ENCODE assay signal across 12 mouse cellular contexts in genomic region chr19:16593256-16593974, GRCm38 (mm10).
A peak's percentile ranks its signal among the peaks of the same experiment; 100 is the strongest.
DNase-seq lines count a peak whose midpoint lies in the region; ATAC-seq and TF ChIP-seq lines count a peak whose summit lies in the region.
"Had no signal": no experiment of that assay in that cellular context is flagged by ENCODE, and none has a peak within 500 bp of the region (broad histone marks: within the 10 kb centered on the region; RNA-seq: fewer than 3 reads in every experiment).

No protein-coding gene starts in this region.

- peak; percentile 23 for DNase-seq in hindbrain, postnatal 0 days (ENCODE audit: low spot score)
- DNase-seq in hindbrain, embryonic 11.5 days (ENCODE audit: low spot score), result no peak
- DNase-seq in midbrain, embryonic 10.5 days (ENCODE audit: low spot score), result peak; percentile 9
- peak; percentile 42 to 43 for DNase-seq in adrenal gland, adult 18-20 months (ENCODE audit: low spot score in 2 of 2)
- DNase-seq in stomach, postnatal 0 days (ENCODE audit: low spot score), result no peak
- no peak for DNase-seq in heart, adult 9 months (ENCODE audit: low spot score in 2 of 2)
- DNase-seq: kidney, postnatal 36 days had no signal

- H3K27ac ChIP-seq in hindbrain, postnatal 0 days, result no peak overlapping the region
- no peak overlapping the region for H3K27ac ChIP-seq in hindbrain, embryonic 11.5 days (ENCODE audit: low read depth, low read length)
- no peak overlapping the region for H3K27ac ChIP-seq in midbrain, embryonic 10.5 days (replicated peaks)
- H3K27ac ChIP-seq in midbrain, embryonic 13.5 days, result no peak overlapping the region
- no peak overlapping the region for H3K27ac ChIP-seq in stomach, postnatal 0 days (replicated peaks)
- H3K27ac ChIP-seq: embryonic facial prominence, embryonic 13.5 days; hindbrain, embryonic 10.5 days; limb, embryonic 13.5 days; lung, embryonic 15.5 days had no signal

- H3K4me3 ChIP-seq in hindbrain, postnatal 0 days (ENCODE audit: low read length), result no peak overlapping the region
- no peak overlapping the region for H3K4me3 ChIP-seq in hindbrain, embryonic 11.5 days (ENCODE audit: low read depth, low read length)
- no peak overlapping the region for H3K4me3 ChIP-seq in midbrain, embryonic 10.5 days
- no peak overlapping the region for H3K4me3 ChIP-seq in midbrain, embryonic 13.5 days (replicated peaks)
- no peak overlapping the region for H3K4me3 ChIP-seq in stomach, postnatal 0 days (ENCODE audit: low read depth, low read length)
- H3K4me3 ChIP-seq: embryonic facial prominence, embryonic 13.5 days; hindbrain, embryonic 10.5 days; limb, embryonic 13.5 days; lung, embryonic 15.5 days had no signal

- no peaks in the 10 kb centered on the region for H3K36me3 ChIP-seq in hindbrain, postnatal 0 days (ENCODE audit: insufficient read depth, low read length)
- H3K36me3 ChIP-seq in hindbrain, embryonic 11.5 days (ENCODE audit: control insufficient read depth, insufficient read depth, low read length), result no peaks in the 10 kb centered on the region
- H3K36me3 ChIP-seq in midbrain, embryonic 10.5 days, result no peaks in the 10 kb centered on the region
- no peaks in the 10 kb centered on the region for H3K36me3 ChIP-seq in midbrain, embryonic 13.5 days
- no peaks in the 10 kb centered on the region for H3K36me3 ChIP-seq in stomach, postnatal 0 days (ENCODE audit: control insufficient read depth, insufficient read depth, low read length)
- H3K36me3 ChIP-seq: embryonic facial prominence, embryonic 13.5 days; hindbrain, embryonic 10.5 days; limb, embryonic 13.5 days; lung, embryonic 15.5 days had no signal

- no peaks in the 10 kb centered on the region for H3K9me3 ChIP-seq in hindbrain, postnatal 0 days (ENCODE audit: low read length)
- no peaks in the 10 kb centered on the region for H3K9me3 ChIP-seq in hindbrain, embryonic 11.5 days (ENCODE audit: control insufficient read depth, low read length)
- no peaks in the 10 kb centered on the region for H3K9me3 ChIP-seq in midbrain, embryonic 10.5 days (replicated peaks)
- H3K9me3 ChIP-seq in midbrain, embryonic 13.5 days, result no peaks in the 10 kb centered on the region
- H3K9me3 ChIP-seq in stomach, postnatal 0 days (ENCODE audit: control insufficient read depth, low read length), result no peaks in the 10 kb centered on the region
- H3K9me3 ChIP-seq: embryonic facial prominence, embryonic 13.5 days; hindbrain, embryonic 10.5 days; limb, embryonic 13.5 days; lung, embryonic 15.5 days had no signal

- no peaks in the 10 kb centered on the region for H3K27me3 ChIP-seq in hindbrain, postnatal 0 days (ENCODE audit: insufficient read depth, low read length)
- H3K27me3 ChIP-seq in hindbrain, embryonic 11.5 days (ENCODE audit: control insufficient read depth, insufficient read depth, low read length), result no peaks in the 10 kb centered on the region
- H3K27me3 ChIP-seq in midbrain, embryonic 10.5 days (ENCODE audit: low read depth, poor library complexity, severe bottlenecking), result peaks cover under 1% of the 10 kb centered on the region; the same call in 1 of the 2 replicates
- no peaks in the 10 kb centered on the region for H3K27me3 ChIP-seq in midbrain, embryonic 13.5 days
- H3K27me3 ChIP-seq in stomach, postnatal 0 days (ENCODE audit: control insufficient read depth, insufficient read depth, low read length), result no peaks in the 10 kb centered on the region
- H3K27me3 ChIP-seq: embryonic facial prominence, embryonic 13.5 days; limb, embryonic 13.5 days; lung, embryonic 15.5 days had no signal

- no peak overlapping the region for H3K9ac ChIP-seq in hindbrain, postnatal 0 days (replicated peaks; ENCODE audit: low read length)
- no peak overlapping the region for H3K9ac ChIP-seq in hindbrain, embryonic 11.5 days (ENCODE audit: low read depth, low read length)
- H3K9ac ChIP-seq in midbrain, embryonic 13.5 days (replicated peaks), result no peak overlapping the region
- H3K9ac ChIP-seq in stomach, postnatal 0 days (ENCODE audit: low read length), result no peak overlapping the region
- H3K9ac ChIP-seq: embryonic facial prominence, embryonic 13.5 days; limb, embryonic 13.5 days; lung, embryonic 15.5 days had no signal

- 64% methylated on average over 7 of the region's 7 CpGs for WGBS in hindbrain, postnatal 0 days
- WGBS in hindbrain, embryonic 11.5 days, result 85% methylated on average over 7 of the region's 7 CpGs
- WGBS in midbrain, embryonic 10.5 days, result 91% methylated on average over 7 of the region's 7 CpGs
- 90% methylated on average over 7 of the region's 7 CpGs for WGBS in midbrain, embryonic 13.5 days
- WGBS in stomach, postnatal 0 days, result 66% methylated on average over 7 of the region's 7 CpGs

- TF ChIP-seq EP300 in stomach, postnatal 0 days (optimal IDR thresholded peaks at IDR 0.05), result no peak

- TF ChIP-seq CTCF in hindbrain, postnatal 0 days (IDR thresholded peaks at IDR 0.05; ENCODE audit: low read depth), result peak; percentile 27
- peak; percentile 23; the same call in 1 of the 2 replicates for TF ChIP-seq CTCF in stomach, postnatal 0 days (IDR thresholded peaks at IDR 0.05; ENCODE audit: low read depth)

- no peaks in the 10 kb centered on the region for H3K4me1 ChIP-seq in hindbrain, postnatal 0 days (ENCODE audit: insufficient read depth, low read length)
- H3K4me1 ChIP-seq in hindbrain, embryonic 11.5 days (replicated peaks; ENCODE audit: control insufficient read depth, insufficient read depth, low read length), result no peaks in the 10 kb centered on the region
- H3K4me1 ChIP-seq in midbrain, embryonic 10.5 days, result 0 out of 2 replicates have a peak, but pooled peaks cover under 1% of the 10 kb centered on the region
- H3K4me1 ChIP-seq in midbrain, embryonic 13.5 days (replicated peaks), result no peaks in the 10 kb centered on the region
- H3K4me1 ChIP-seq in stomach, postnatal 0 days (replicated peaks; ENCODE audit: control insufficient read depth, insufficient read depth), result no peaks in the 10 kb centered on the region
- H3K4me1 ChIP-seq: embryonic facial prominence, embryonic 13.5 days had no signal

- H3K4me2 ChIP-seq in hindbrain, postnatal 0 days (ENCODE audit: low read depth, low read length), result no peak overlapping the region
- no peak overlapping the region for H3K4me2 ChIP-seq in hindbrain, embryonic 11.5 days (replicated peaks; ENCODE audit: low read depth, low read length)
- no peak overlapping the region for H3K4me2 ChIP-seq in midbrain, embryonic 13.5 days (replicated peaks)
- H3K4me2 ChIP-seq in stomach, postnatal 0 days (replicated peaks; ENCODE audit: low read depth), result no peak overlapping the region
- H3K4me2 ChIP-seq: embryonic facial prominence, embryonic 13.5 days; limb, embryonic 13.5 days; lung, embryonic 15.5 days had no signal

- peak; percentile 73 for ATAC-seq in hindbrain, postnatal 0 days
- ATAC-seq in hindbrain, embryonic 11.5 days (ENCODE audit: low FRiP score), result no peak
- no peak for ATAC-seq in midbrain, embryonic 13.5 days
- 0 out of 2 replicates have a peak, but pooled peaks have one; percentile 8 for ATAC-seq in stomach, postnatal 0 days (ENCODE audit: low FRiP score, low TSS enrichment)

Comparison
In these comparisons a context has a peak if more than half of its experiments do, and no peak if none do; other contexts are left out.
1. ATAC-seq: peak in hindbrain, postnatal 0 days (single experiment) and stomach, postnatal 0 days (single experiment); none in hindbrain, embryonic 11.5 days (single experiment) and midbrain, embryonic 13.5 days (single experiment).
2. DNase-seq: peak in hindbrain, postnatal 0 days (single experiment), midbrain, embryonic 10.5 days (single experiment) and adrenal gland, adult 18-20 months (2 of 2); none in hindbrain, embryonic 11.5 days (single experiment), stomach, postnatal 0 days (single experiment) and heart, adult 9 months (0 of 2).